Mouse (Mus musculus) forebrain, postnatal 0 days (tissue): Measurements from ENCODE around the gene Abat. TPM values are rescaled to one million over a fixed set of nuclear protein-coding genes. Genes with fewer than 3 reads are reported as not detected.

Experiments
- ATAC-seq: fragments of 200-750 bp; cut with Nextera tagmentation; 2 replicates; pipeline ENCODE4 v1.8.0; 2017; ENCODE audit warnings: mild to moderate bottlenecking, moderate library complexity
- DNase-seq: peaks from one replicate; pipeline ENCODE4 v3.0.0-alpha.2; 2015
- H3K27ac ChIP-seq: fragments of 300-500 bp; sonication (generic); 2 replicates; pipeline ENCODE4 v1.5.1; 2014; ENCODE audit warnings: low read depth, mild to moderate bottlenecking, antibody characterized with exemption, low read length, moderate library complexity, mixed read lengths
- H3K27me3 ChIP-seq: fragments of 300-500 bp; sonication (generic); 2 replicates; pipeline ENCODE4 v1.6.1; 2014; ENCODE audit warnings: mild to moderate bottlenecking, low read length, mixed read lengths; ENCODE audit not compliant: insufficient read depth
- H3K36me3 ChIP-seq: fragments of 300-500 bp; sonication (generic); 2 replicates; pipeline ENCODE4 v1.6.1; 2014; ENCODE audit warnings: mild to moderate bottlenecking, moderate library complexity; ENCODE audit not compliant: insufficient read depth
- H3K4me1 ChIP-seq: fragments of 300-500 bp; sonication (generic); 2 replicates; pipeline ENCODE4 v1.6.1; 2014; ENCODE audit warnings: antibody characterized with exemption; ENCODE audit not compliant: insufficient read depth
- H3K4me2 ChIP-seq: fragments of 300-500 bp; sonication (generic); 2 replicates; pipeline ENCODE4 v1.6.1; 2014; ENCODE audit warnings: low read depth, mild to moderate bottlenecking, moderate library complexity
- H3K4me3 ChIP-seq: fragments of 300-500 bp; sonication (generic); 2 replicates; pipeline ENCODE4 v1.5.1; 2014; ENCODE audit warnings: low read depth, low read length, mixed read lengths
- H3K9ac ChIP-seq: fragments of 300-500 bp; sonication (generic); 2 replicates; pipeline ENCODE4 v1.6.1; 2014; ENCODE audit warnings: mild to moderate bottlenecking
- H3K9me3 ChIP-seq: fragments of 300-500 bp; sonication (generic); 2 replicates; pipeline ENCODE4 v1.6.1; 2016; ENCODE audit warnings: low read length
- CTCF ChIP-seq: sonication (generic); IDR thresholded peaks from 2 replicates; pipeline ENCODE4 v1.5.1; 2016; ENCODE audit warnings: antibody characterized with exemption, control low read depth, low read depth
- WGBS: fragments of 180-500 bp; shearing (Covaris S2); extraction: QIAGEN DNeasy Blood & Tissue Kit; methylation state at CpG from one replicate; pipeline ENCODE4 v1.1.7; 2014; 5-methylcytosine and 5-hydroxymethylcytosine counted together
- polyA plus RNA-seq: library from polyadenylated mRNA; unstranded; fragments of >200 nt; fragmentation: Nextera tagmentation; extraction: Ambion mirVana; gene quantifications from 2 replicates; pipeline ENCODE4 v1.2.1, GENCODE M21; 2015
- total RNA-seq: library from RNA; depleted of rRNA; stranded (reverse); fragments of >200 nt; gene quantifications from 2 replicates; pipeline ENCODE4 v1.2.3, GENCODE M21; 2014

The Abat gene
- total and polyA plus RNA-seq, 2 experiments from 2014 or later, result 69.4 to 104 TPM

DNA sequence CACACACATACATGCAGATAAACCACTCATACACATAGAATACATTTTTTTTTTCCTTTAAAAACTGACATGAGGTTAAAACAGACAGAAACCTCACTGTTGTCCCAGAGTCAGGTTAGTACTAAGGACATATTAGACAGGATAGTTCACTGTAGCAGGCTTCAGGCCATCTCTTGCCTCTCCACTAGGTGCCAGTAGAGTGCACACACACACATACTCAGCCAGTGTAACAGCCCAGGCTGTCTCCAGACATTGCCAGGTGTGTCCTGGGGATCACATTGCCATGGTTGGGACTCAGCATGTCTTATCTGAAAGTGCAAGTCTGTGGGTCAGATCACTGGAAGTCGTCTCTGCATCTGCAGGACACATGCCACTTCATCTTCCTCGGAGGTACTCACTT lies 130.6 kb downstream of the Abat start:
- Histone ChIP-seq H3K9me3 (no peaks in the 10 kb centered on the region), H3K9ac (no peak overlapping the region), H3K36me3 (peaks cover 55% of the 10 kb centered on the region), H3K27me3 (no peaks in the 10 kb centered on the region), H3K4me2 (no peak overlapping the region), H3K4me3 (no peak overlapping the region), H3K4me1 (no peaks in the 10 kb centered on the region), H3K27ac (no peak overlapping the region)
- WGBS, result 81% methylated on average over 2 of the region's 2 CpGs
- DNase-seq (no peak), ATAC-seq (peak; percentile 71; the same call in 1 of the 2 replicates)
- peak; percentile 77 for TF ChIP-seq CTCF

DNA sequence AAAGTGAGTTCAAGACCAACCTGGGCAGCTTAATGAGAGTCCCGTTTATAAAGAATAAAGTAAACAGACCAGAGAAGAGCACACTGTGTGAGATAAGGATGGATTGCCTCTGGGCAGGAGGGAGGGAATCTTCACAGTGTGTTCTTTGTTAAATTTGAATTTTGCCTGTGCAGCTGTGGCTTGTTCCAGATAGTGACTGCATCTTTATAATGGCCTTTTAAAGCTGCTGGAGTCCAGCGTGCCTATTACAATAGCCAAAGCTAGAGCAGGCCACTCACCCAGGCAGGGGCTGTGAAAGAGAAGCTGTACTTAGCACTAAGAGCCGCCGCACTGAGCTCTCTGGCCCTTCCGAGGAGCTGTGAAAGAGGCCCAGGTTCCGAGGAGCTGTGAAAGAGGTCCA lies 132.3 kb downstream of the Abat start:
- Histone ChIP-seq H3K9ac (no peak overlapping the region), H3K4me3 (no peak overlapping the region), H3K27me3 (no peaks in the 10 kb centered on the region), H3K27ac (no peak overlapping the region), H3K4me1 (no peaks in the 10 kb centered on the region), H3K36me3 (peaks cover 69% of the 10 kb centered on the region), H3K9me3 (no peaks in the 10 kb centered on the region), H3K4me2 (no peak overlapping the region)
- no peak for DNase-seq
- ATAC-seq, result no peak
- TF ChIP-seq CTCF, result no peak
- 87% methylated on average over 6 of the region's 6 CpGs for WGBS

DNA sequence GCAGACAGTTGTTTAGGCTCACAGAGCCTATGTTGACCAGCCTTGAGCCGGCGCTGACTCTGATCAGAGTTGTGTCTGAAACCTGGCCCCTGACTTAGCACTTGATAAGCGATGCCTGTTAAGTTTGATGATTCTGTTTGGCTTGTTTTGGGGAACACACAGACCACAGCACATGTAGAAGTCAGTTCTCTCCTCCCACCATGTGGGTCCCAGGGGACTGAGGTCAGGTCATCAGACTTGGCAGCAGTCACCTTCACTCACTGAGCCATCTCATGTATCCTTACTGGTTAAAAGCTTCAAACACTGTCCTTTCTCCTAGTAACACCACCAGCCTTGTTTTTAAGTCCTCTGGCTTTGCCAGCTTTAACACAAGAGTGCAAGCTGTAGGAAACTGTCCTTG lies 136.8 kb downstream of the Abat start:
- Histone ChIP-seq H3K4me2 (no peak overlapping the region), H3K27ac (no peak overlapping the region), H3K27me3 (no peaks in the 10 kb centered on the region), H3K4me3 (no peak overlapping the region), H3K9ac (no peak overlapping the region), H3K36me3 (peaks cover 83% of the 10 kb centered on the region), H3K4me1 (no peaks in the 10 kb centered on the region), H3K9me3 (no peaks in the 10 kb centered on the region)
- no peak for ATAC-seq
- 98% methylated on average over 3 of the region's 3 CpGs for WGBS
- no peak for DNase-seq
- TF ChIP-seq CTCF, result no peak

DNA sequence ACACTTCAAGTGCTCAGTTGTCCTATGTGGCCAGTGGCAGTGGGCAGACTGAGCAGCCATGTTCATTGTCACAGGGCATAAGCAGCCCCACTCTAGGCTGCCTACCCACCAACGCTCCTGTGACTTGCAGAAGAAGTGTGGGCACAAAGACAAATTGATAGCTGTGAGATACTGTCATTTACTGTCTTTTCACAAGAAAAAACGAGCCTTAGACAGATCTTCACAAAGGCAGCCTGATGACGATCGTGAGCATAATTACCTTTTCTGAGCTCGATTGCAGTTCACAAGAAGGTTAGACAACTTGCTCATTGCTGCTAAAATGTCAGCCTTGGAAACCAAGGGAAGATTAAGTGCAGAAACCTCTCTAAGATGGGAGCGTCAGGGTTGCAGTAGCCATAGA lies 141.9 kb downstream of the Abat start:
- peaks cover 76% of the 10 kb centered on the region for H3K36me3 ChIP-seq
- WGBS, result 69% methylated on average over 6 of the region's 6 CpGs
- no peak overlapping the region for H3K4me2 ChIP-seq

DNA sequence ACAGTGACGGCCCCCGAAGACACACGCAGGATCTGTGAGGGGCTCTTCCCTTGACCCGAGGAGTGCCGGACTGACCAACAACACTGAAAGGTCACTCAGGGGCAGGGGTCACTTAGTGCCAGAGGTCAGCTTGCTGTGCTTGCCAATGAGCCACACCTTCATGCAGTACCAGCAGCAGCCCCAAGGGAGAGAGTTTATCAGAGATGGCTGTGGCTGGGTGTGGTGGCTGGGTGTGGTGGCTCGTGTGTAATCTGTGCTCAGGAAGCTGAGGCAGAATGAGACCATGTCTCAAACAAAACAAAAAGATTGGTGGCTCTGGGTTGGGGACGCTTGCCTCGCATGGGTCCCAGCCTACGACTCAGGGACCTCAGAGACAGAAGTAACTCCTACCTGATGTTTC lies 142.4 kb downstream of the Abat start:
- TF ChIP-seq CTCF, result no peak
- H3K9ac ChIP-seq, result no peak overlapping the region
- ATAC-seq, result no peak

More for the DNA sequence above, 141.9 kb downstream of the Abat start:
- H3K4me1 ChIP-seq, result no peaks in the 10 kb centered on the region
- H3K27ac ChIP-seq, result peak overlapping the region; percentile 62; the same call in 1 of the 2 replicates
- ATAC-seq, result peak; percentile 56
- no peak for TF ChIP-seq CTCF
- no peak overlapping the region for H3K9ac ChIP-seq
- no peaks in the 10 kb centered on the region for H3K9me3 ChIP-seq
- no peak overlapping the region for H3K4me3 ChIP-seq
- DNase-seq, result peak; percentile 35
- no peaks in the 10 kb centered on the region for H3K27me3 ChIP-seq

DNA sequence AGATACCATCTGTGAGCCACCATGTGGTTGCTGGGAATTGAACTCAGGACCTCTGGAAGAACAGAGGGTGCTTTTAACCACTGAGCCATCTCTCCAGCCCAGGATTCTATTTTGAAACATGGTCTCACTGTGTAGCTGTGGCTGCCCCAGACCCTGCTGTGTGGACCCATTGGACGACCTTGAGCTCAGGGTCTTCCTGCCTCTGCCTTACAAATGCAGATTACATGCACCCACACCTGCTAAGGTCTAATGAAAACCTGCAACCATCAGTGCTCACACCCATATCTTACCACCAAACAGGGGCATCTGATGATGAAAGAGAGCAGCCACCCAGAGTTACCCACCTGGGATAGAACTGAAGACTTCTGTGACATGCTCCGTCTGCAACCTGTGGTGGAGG lies 143.0 kb downstream of the Abat start:
- DNase-seq (no peak), ATAC-seq (no peak)
- 89% methylated on average over 2 of the region's 2 CpGs for WGBS
- peaks cover 75% of the 10 kb centered on the region for H3K36me3 ChIP-seq
- TF ChIP-seq CTCF, result no peak
- H3K4me3 ChIP-seq, result no peak overlapping the region
- H3K27me3 ChIP-seq, result no peaks in the 10 kb centered on the region
- H3K4me1 ChIP-seq, result no peaks in the 10 kb centered on the region
- H3K27ac ChIP-seq, result no peak overlapping the region
- no peaks in the 10 kb centered on the region for H3K9me3 ChIP-seq
- no peak overlapping the region for H3K4me2 ChIP-seq
- H3K9ac ChIP-seq, result no peak overlapping the region

More for the DNA sequence above, 142.4 kb downstream of the Abat start:
- H3K4me1 ChIP-seq, result no peaks in the 10 kb centered on the region
- H3K27ac ChIP-seq, result peak overlapping the region; percentile 45; the same call in 1 of the 2 replicates
- DNase-seq, result no peak
- no peak overlapping the region for H3K4me3 ChIP-seq
- no peaks in the 10 kb centered on the region for H3K9me3 ChIP-seq
- WGBS, result 87% methylated on average over 9 of the region's 9 CpGs
- no peaks in the 10 kb centered on the region for H3K27me3 ChIP-seq
- no peak overlapping the region for H3K4me2 ChIP-seq
- peaks cover 76% of the 10 kb centered on the region for H3K36me3 ChIP-seq

DNA sequence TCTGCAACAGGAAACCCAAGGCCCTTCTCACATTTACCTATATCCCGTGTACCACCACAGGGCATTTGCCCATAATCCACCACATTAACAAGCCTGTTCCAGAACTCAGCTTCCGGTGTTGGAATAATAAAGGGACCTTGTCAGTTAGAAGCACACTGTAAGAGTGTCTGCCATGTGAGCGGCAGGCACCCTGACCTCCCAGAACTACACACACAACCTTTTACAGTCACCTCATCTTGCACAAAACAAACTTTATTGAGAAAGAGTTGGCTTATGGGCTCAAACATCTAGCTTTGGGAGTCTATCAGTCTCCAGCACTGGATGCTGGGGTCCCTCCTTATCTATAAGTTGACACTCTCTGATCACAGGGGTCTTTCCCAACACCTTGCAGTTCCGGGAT lies 145.1 kb downstream of the Abat start:
- no peak for DNase-seq
- Histone ChIP-seq H3K4me3 (no peak overlapping the region), H3K4me1 (no peaks in the 10 kb centered on the region), H3K36me3 (peaks cover 75% of the 10 kb centered on the region), H3K4me2 (no peak overlapping the region), H3K9ac (no peak overlapping the region), H3K9me3 (no peaks in the 10 kb centered on the region), H3K27me3 (no peaks in the 10 kb centered on the region), H3K27ac (no peak overlapping the region)
- WGBS, result 78% methylated on average over 4 of the region's 4 CpGs
- ATAC-seq, result no peak
- TF ChIP-seq CTCF, result no peak
